Mouse (Mus musculus): ENCODE measurements around the gene Camk2g.

DNA sequence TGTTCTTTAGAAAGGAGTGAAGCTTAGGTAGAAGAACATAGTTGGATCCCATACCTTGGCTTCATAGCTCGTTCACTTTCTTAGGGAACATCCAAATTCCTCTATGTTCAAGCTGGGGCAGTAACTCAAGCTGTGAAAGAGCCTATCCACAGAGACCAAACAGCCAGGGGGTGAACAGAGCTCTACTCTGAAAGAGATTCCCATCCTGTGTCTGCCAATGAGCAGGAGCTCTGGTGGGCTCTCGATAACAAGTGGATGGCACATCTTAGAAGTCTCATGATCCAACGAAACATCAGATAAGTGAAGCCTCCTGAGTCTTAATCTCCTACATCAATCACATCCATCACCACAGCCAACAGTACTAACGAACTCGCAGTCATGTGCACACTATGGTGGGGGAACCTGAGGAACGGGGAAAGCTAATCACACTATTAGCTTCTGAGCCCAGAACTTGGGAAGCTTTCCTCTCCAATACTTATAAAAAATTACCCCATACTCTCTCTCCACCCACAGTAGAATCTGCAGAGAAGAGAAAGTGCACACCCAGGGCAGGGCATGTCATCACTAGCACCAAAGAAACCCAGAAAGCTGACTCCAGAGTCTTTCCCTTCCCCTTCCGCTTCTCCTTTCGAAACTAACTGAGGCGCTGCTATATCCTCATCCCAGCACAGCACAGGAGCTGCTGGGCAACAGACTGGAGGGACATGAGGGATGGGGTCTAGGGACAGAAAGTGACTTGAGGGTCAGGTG, 62.9 kb downstream of the Camk2g start:
- no peak for TF ChIP-seq CEBPB (IDR thresholded peaks at IDR 0.05; ENCODE audit: insufficient read depth, poor library complexity, severe bottlenecking)
- TF ChIP-seq MAX (IDR thresholded peaks at IDR 0.05; ENCODE audit: low read depth) = no peak
- TF ChIP-seq TCF12 (IDR thresholded peaks at IDR 0.05; ENCODE audit: insufficient read depth, poor library complexity, severe bottlenecking) = no peak

Data from myocyte (in vitro differentiated cells).